ENCODE assay signal across 8 mouse cellular contexts in genomic region chr1:40680868-40681698, GRCm38 (mm10). TPM values are rescaled to one million over a fixed set of nuclear protein-coding genes. Genes with fewer than 3 reads are reported as not detected.
DNase-seq lines count a peak whose midpoint lies in the region; ATAC-seq lines count a peak whose summit lies in the region.

No protein-coding gene starts in this region.

- peaks cover 11% of the 10 kb centered on the region for H3K4me1 ChIP-seq in intestine, embryonic 15.5 days (replicated peaks)
- peaks cover 7% of the 10 kb centered on the region for H3K4me1 ChIP-seq in limb, embryonic 11.5 days (ENCODE audit: control insufficient read depth, insufficient read depth, low read length)
- H3K4me1 ChIP-seq in midbrain, embryonic 11.5 days (ENCODE audit: control insufficient read depth, insufficient read depth, low read length), result peaks cover 6% of the 10 kb centered on the region
- H3K4me1 ChIP-seq in stomach, embryonic 16.5 days (ENCODE audit: control insufficient read depth, insufficient read depth, low read length), result peaks cover 8% of the 10 kb centered on the region; the same call in 1 of the 2 replicates

- under 1% methylated on average over 70 of the region's 90 CpGs for WGBS in intestine, embryonic 15.5 days
- under 1% methylated on average over 75 of the region's 90 CpGs for WGBS in limb, embryonic 11.5 days
- WGBS in midbrain, embryonic 11.5 days, result 0% methylated on average over 71 of the region's 90 CpGs
- WGBS in stomach, embryonic 16.5 days, result under 1% methylated on average over 71 of the region's 90 CpGs

- H3K27me3 ChIP-seq in intestine, embryonic 15.5 days (replicated peaks), result peaks cover 46% of the 10 kb centered on the region
- H3K27me3 ChIP-seq in limb, embryonic 11.5 days (ENCODE audit: control insufficient read depth, insufficient read depth, low read length), result peaks cover 49% of the 10 kb centered on the region
- peaks cover 44% of the 10 kb centered on the region for H3K27me3 ChIP-seq in midbrain, embryonic 11.5 days (ENCODE audit: control insufficient read depth, insufficient read depth, low read length)
- peaks cover 42% of the 10 kb centered on the region for H3K27me3 ChIP-seq in stomach, embryonic 16.5 days (ENCODE audit: control insufficient read depth, insufficient read depth, low read length)

- H3K9me3 ChIP-seq in intestine, embryonic 15.5 days, result no peaks in the 10 kb centered on the region
- H3K9me3 ChIP-seq in limb, embryonic 11.5 days (ENCODE audit: control insufficient read depth, low read length), result no peaks in the 10 kb centered on the region
- H3K9me3 ChIP-seq in midbrain, embryonic 11.5 days (ENCODE audit: control insufficient read depth, low read length), result no peaks in the 10 kb centered on the region
- H3K9me3 ChIP-seq in stomach, embryonic 16.5 days (replicated peaks; ENCODE audit: control insufficient read depth, low read length), result no peaks in the 10 kb centered on the region

- peak; percentile 36 to 72 for DNase-seq in adrenal gland, adult (ENCODE audit: inconsistent age in 2 of 2, low spot score in 1 of 2)
- DNase-seq in adrenal gland, adult 8-10 months, result no peak
- DNase-seq in brain, adult 2 months (ENCODE audit: low read depth, low spot score), result peak; percentile 45
- DNase-seq in gastrocnemius, adult 8-10 months (ENCODE audit: low spot score in 2 of 2), result peak; percentile 52 to 53
- DNase-seq in limb, embryonic 11.5 days (ENCODE audit: low spot score), result peak; percentile 59
- peak; percentile 93 for DNase-seq in midbrain, embryonic 11.5 days (ENCODE audit: low spot score, missing footprints)

- no peaks in the 10 kb centered on the region for H3K36me3 ChIP-seq in intestine, embryonic 15.5 days
- no peaks in the 10 kb centered on the region for H3K36me3 ChIP-seq in limb, embryonic 11.5 days (ENCODE audit: control insufficient read depth, insufficient read depth, low read length)
- H3K36me3 ChIP-seq in midbrain, embryonic 11.5 days (ENCODE audit: control insufficient read depth, insufficient read depth, low read length), result no peaks in the 10 kb centered on the region
- H3K36me3 ChIP-seq in stomach, embryonic 16.5 days (ENCODE audit: control insufficient read depth, insufficient read depth, low read length), result no peaks in the 10 kb centered on the region

- peak overlapping the region; percentile 59 for H3K4me3 ChIP-seq in intestine, embryonic 15.5 days (replicated peaks)
- H3K4me3 ChIP-seq in limb, embryonic 11.5 days (ENCODE audit: low read depth, low read length), result peak overlapping the region; percentile 51
- peak overlapping the region; percentile 60 for H3K4me3 ChIP-seq in midbrain, embryonic 11.5 days (ENCODE audit: low read depth, low read length)
- H3K4me3 ChIP-seq in stomach, embryonic 16.5 days (replicated peaks; ENCODE audit: low read length), result peak overlapping the region; percentile 52

- H3K4me2 ChIP-seq in intestine, embryonic 15.5 days (replicated peaks), result peak overlapping the region; percentile 100
- peak overlapping the region; percentile 97 for H3K4me2 ChIP-seq in limb, embryonic 11.5 days (ENCODE audit: low read depth, severe bottlenecking)
- peak overlapping the region; percentile 98 for H3K4me2 ChIP-seq in midbrain, embryonic 11.5 days
- H3K4me2 ChIP-seq in stomach, embryonic 16.5 days (ENCODE audit: low read depth, low read length), result peak overlapping the region; percentile 98

- no peak overlapping the region for H3K27ac ChIP-seq in intestine, embryonic 15.5 days
- H3K27ac ChIP-seq in limb, embryonic 11.5 days (replicated peaks; ENCODE audit: low read depth, low read length), result no peak overlapping the region
- no peak overlapping the region for H3K27ac ChIP-seq in midbrain, embryonic 11.5 days (ENCODE audit: low read depth, low read length)
- H3K27ac ChIP-seq in stomach, embryonic 16.5 days (ENCODE audit: low read length), result no peak overlapping the region; the same call in 1 of the 2 replicates

- peak overlapping the region; percentile 42 for H3K9ac ChIP-seq in intestine, embryonic 15.5 days
- peak overlapping the region; percentile 30; the same call in 1 of the 2 replicates for H3K9ac ChIP-seq in limb, embryonic 11.5 days (ENCODE audit: low read length)
- peak overlapping the region; percentile 56 for H3K9ac ChIP-seq in midbrain, embryonic 11.5 days (ENCODE audit: low read length)
- peak overlapping the region; percentile 66 for H3K9ac ChIP-seq in stomach, embryonic 16.5 days (ENCODE audit: low read length)

- ATAC-seq in intestine, embryonic 15.5 days, result peak; percentile 91
- ATAC-seq in limb, embryonic 11.5 days (ENCODE audit: insufficient number of reproducible peaks, low FRiP score, low TSS enrichment, low read depth), result peak; percentile 54; the same call in 1 of the 2 replicates
- peak; percentile 80 for ATAC-seq in midbrain, embryonic 11.5 days (ENCODE audit: low FRiP score)
- peak; percentile 87 for ATAC-seq in stomach, embryonic 16.5 days (ENCODE audit: insufficient read depth, low FRiP score)

RNA-seq across cellular contexts. Expression of gene Slc9a2, which starts 0.7 kb away (rescaled TPM):
- under 1 TPM in 3 of 4 experiments, not detected in 1; 0.05 to 0.07 (median 0.06) TPM for total RNA-seq in adrenal gland, adult 8-10 months (2022)
- total RNA-seq in gastrocnemius, adult 8-10 months (2022), result 10 to 100 TPM; 13.8 to 24.5 (median 17.3) TPM
- 0.44 and 0.48 TPM in 2 replicates for polyA plus RNA-seq in intestine, embryonic 15.5 days (2015; fragmentation: Nextera tagmentation; extraction: Ambion mirVana)
- polyA plus RNA-seq in limb, embryonic 11.5 days (2014; fragmentation: Nextera tagmentation; extraction: Ambion mirVana), result 0.07 TPM in 2 replicates
- polyA plus RNA-seq in midbrain, embryonic 11.5 days (2014; fragmentation: Nextera tagmentation; extraction: Ambion mirVana), result 0.11 TPM in 1 of 2 replicates, not detected in the other
- polyA plus RNA-seq in stomach, embryonic 16.5 days (2015; fragmentation: Nextera tagmentation; extraction: Ambion mirVana), result 3.7 and 4.1 TPM in 2 replicates
